Mouse (Mus musculus) spleen, postnatal 14 days (tissue): Measurements from ENCODE around the gene Cryl1.

Experiments used
- DNase-seq, 2 experiments: peaks; one replicate each; pipeline ENCODE4 v3.0.0; 2021 to 2022; ENCODE audit warnings: low spot score in 2 of 2

The Cryl1 gene

GRCm38 (mm10) chr14:57316662-57317600, 81.4 kb downstream of the Cryl1 start:
- no peak for DNase-seq

- DNase-seq: no peak
Observed at GRCm38 (mm10) chr14:57315976-57316375, 82.4 kb downstream of the Cryl1 start.

GRCm38 (mm10) chr14:57315551-57315950, 82.8 kb downstream of the Cryl1 start:
- DNase-seq: no peak

GRCm38 (mm10) chr14:57301600-57302230, 96.6 kb downstream of the Cryl1 start:
- DNase-seq: no peak

GRCm38 (mm10) chr14:57300530-57300929, 97.8 kb downstream of the Cryl1 start:
- no peak for DNase-seq

GRCm38 (mm10) chr14:57297672-57298071, 100.7 kb downstream of the Cryl1 start:
- no peak for DNase-seq

- DNase-seq: no peak
Observed at GRCm38 (mm10) chr14:57291399-57291942, 106.9 kb downstream of the Cryl1 start.

GRCm38 (mm10) chr14:57289105-57289504, 109.2 kb downstream of the Cryl1 start:
- no peak for DNase-seq

GRCm38 (mm10) chr14:57283816-57284215, 114.5 kb downstream of the Cryl1 start:
- no peak for DNase-seq

GRCm38 (mm10) chr14:57282591-57282990, 115.7 kb downstream of the Cryl1 start:
- DNase-seq: no peak

- DNase-seq: no peak
Observed at GRCm38 (mm10) chr14:57280835-57281234, 117.5 kb downstream of the Cryl1 start.

- no peak for DNase-seq
Observed at GRCm38 (mm10) chr14:57276481-57277012, 121.8 kb downstream of the Cryl1 start.

- no peak for DNase-seq
Observed at GRCm38 (mm10) chr14:57272341-57272740, 126.0 kb downstream of the Cryl1 start.

GRCm38 (mm10) chr14:57271861-57272260, 126.5 kb downstream of the Cryl1 start:
- no peak for DNase-seq

- DNase-seq: no peak
Observed at GRCm38 (mm10) chr14:57268900-57269299, 129.4 kb downstream of the Cryl1 start.

GRCm38 (mm10) chr14:57268344-57268743, 130.0 kb downstream of the Cryl1 start:
- no peak for DNase-seq

- no peak for DNase-seq
Observed at GRCm38 (mm10) chr14:57263943-57264342, 134.4 kb downstream of the Cryl1 start.

- DNase-seq: no peak
Observed at GRCm38 (mm10) chr14:57259341-57259740, 139.0 kb downstream of the Cryl1 start.

- no peak for DNase-seq
Observed at GRCm38 (mm10) chr14:57248661-57249060, 149.7 kb downstream of the Cryl1 start.

GRCm38 (mm10) chr14:57246575-57246974, 151.8 kb downstream of the Cryl1 start:
- DNase-seq: no peak

- DNase-seq: no peak
Observed at GRCm38 (mm10) chr14:57242978-57243377, 155.4 kb downstream of the Cryl1 start.

- DNase-seq: no peak
Observed at GRCm38 (mm10) chr14:57235276-57235675, 163.1 kb downstream of the Cryl1 start.
